Mouse (Mus musculus) neural tube, embryonic 14.5 days (tissue): ENCODE measurements around the gene Olfr1054. TPM values are rescaled to one million over a fixed set of nuclear protein-coding genes. Genes with fewer than 3 reads are reported as not detected.

Experiments
- polyA plus RNA-seq: library from polyadenylated mRNA; unstranded; fragments of >200 nt; fragmentation: Nextera tagmentation; extraction: Ambion mirVana; gene quantifications from 2 replicates; pipeline ENCODE4 v1.2.1, GENCODE M21; 2014

The Olfr1054 gene
- polyA plus RNA-seq, 1 experiment from 2014 or later: not detected

Other genes with a start within 250 kb of the Olfr1054 start
- gene Olfr1037, start 248.0 kb downstream of the Olfr1054 start, polyA plus RNA-seq: not detected in 2 replicates
- gene Olfr1039, start 199.5 kb downstream of the Olfr1054 start, polyA plus RNA-seq: not detected in 2 replicates
- not detected in 2 replicates for gene Olfr1040, start 188.7 kb downstream of the Olfr1054 start, polyA plus RNA-seq
- gene Olfr1042, start 173.6 kb downstream of the Olfr1054 start, polyA plus RNA-seq: not detected in 2 replicates
- not detected in 2 replicates for gene Olfr1043, start 167.9 kb downstream of the Olfr1054 start, polyA plus RNA-seq
- not detected in 2 replicates for gene Olfr1044, start 157.6 kb downstream of the Olfr1054 start, polyA plus RNA-seq
- not detected in 2 replicates for gene Olfr52, start 149.8 kb downstream of the Olfr1054 start, polyA plus RNA-seq
- not detected in 2 replicates for gene Olfr1045, start 132.4 kb downstream of the Olfr1054 start, polyA plus RNA-seq
- not detected in 2 replicates for gene Olfr1046, start 116.1 kb downstream of the Olfr1054 start, polyA plus RNA-seq
- gene Olfr1047, start 104.0 kb downstream of the Olfr1054 start, polyA plus RNA-seq: not detected in 2 replicates
- gene Olfr1048, start 95.1 kb downstream of the Olfr1054 start, polyA plus RNA-seq: not detected in 2 replicates
- not detected in 2 replicates for gene Olfr1049, start 77.1 kb downstream of the Olfr1054 start, polyA plus RNA-seq
- not detected in 2 replicates for gene Olfr1051, start 56.3 kb downstream of the Olfr1054 start, polyA plus RNA-seq
- not detected in 2 replicates for gene Olfr1052, start 43.0 kb downstream of the Olfr1054 start, polyA plus RNA-seq
- not detected in 2 replicates for gene Olfr1053, start 20.1 kb downstream of the Olfr1054 start, polyA plus RNA-seq
- not detected in 2 replicates for gene Olfr1055, start 14.9 kb upstream of the Olfr1054 start, polyA plus RNA-seq
- gene Olfr1056, start 27.0 kb upstream of the Olfr1054 start, polyA plus RNA-seq: not detected in 2 replicates
- gene Olfr1057, start 43.0 kb upstream of the Olfr1054 start, polyA plus RNA-seq: not detected in 2 replicates
- not detected in 2 replicates for gene Olfr1058, start 53.1 kb upstream of the Olfr1054 start, polyA plus RNA-seq
- gene Olfr1061, start 78.6 kb upstream of the Olfr1054 start, polyA plus RNA-seq: not detected in 2 replicates
- not detected in 2 replicates for gene Olfr1062, start 91.3 kb upstream of the Olfr1054 start, polyA plus RNA-seq
- not detected in 2 replicates for gene Olfr1065, start 115.2 kb upstream of the Olfr1054 start, polyA plus RNA-seq
- not detected in 2 replicates for gene Olfr1066, start 120.8 kb upstream of the Olfr1054 start, polyA plus RNA-seq
- not detected in 2 replicates for gene Olfr228, start 152.0 kb upstream of the Olfr1054 start, polyA plus RNA-seq
- gene Olfr1076, start 173.0 kb upstream of the Olfr1054 start, polyA plus RNA-seq: not detected in 2 replicates
- gene Olfr1079, start 207.0 kb upstream of the Olfr1054 start, polyA plus RNA-seq: not detected in 2 replicates
- not detected in 2 replicates for gene Olfr1080, start 222.8 kb upstream of the Olfr1054 start, polyA plus RNA-seq